Mouse (Mus musculus) testis, adult 2 months (tissue): ENCODE results near the gene Pomgnt2. TPM values are rescaled to one million over a fixed set of nuclear protein-coding genes. Genes with fewer than 3 reads are reported as not detected.

Experiments
- H3K27ac ChIP-seq: fragments of 200-500 bp; 2 replicates; pipeline ENCODE4 v1.5.1; 2012; ENCODE audit warnings: low read depth, low read length; ENCODE audit not compliant: control insufficient read depth, insufficient read depth
- H3K27me3 ChIP-seq: fragments of 200-500 bp; 2 replicates; pipeline ENCODE4 v1.6.1; 2012; ENCODE audit warnings: mild to moderate bottlenecking, low read length, moderate library complexity; ENCODE audit not compliant: control insufficient read depth, insufficient read depth
- H3K36me3 ChIP-seq: fragments of 200-500 bp; 2 replicates; pipeline ENCODE4 v1.6.1; 2012; ENCODE audit warnings: mild to moderate bottlenecking, low read length; ENCODE audit not compliant: control insufficient read depth, insufficient read depth
- H3K4me1 ChIP-seq: fragments of 200-500 bp; 2 replicates; pipeline ENCODE4 v1.6.1; 2012; ENCODE audit warnings: low read length; ENCODE audit not compliant: control insufficient read depth, insufficient read depth
- H3K4me3 ChIP-seq: fragments of 200-500 bp; 2 replicates; pipeline ENCODE4 v1.5.1; 2012; ENCODE audit warnings: low read depth, mild to moderate bottlenecking, low read length, moderate library complexity, mixed read lengths; ENCODE audit not compliant: control insufficient read depth
- CTCF ChIP-seq: fragments of 200-500 bp; IDR thresholded peaks from 2 replicates; pipeline ENCODE4 v1.5.1; 2012; ENCODE audit warnings: low read depth, mild to moderate bottlenecking, inconsistent platforms, low read length, moderate library complexity; ENCODE audit not compliant: control insufficient read depth, insufficient read depth, insufficient replicate concordance
- POLR2A ChIP-seq: fragments of 200-500 bp; IDR thresholded peaks from 2 replicates; pipeline ENCODE4 v1.6.1; 2012; ENCODE audit warnings: low read depth, mild to moderate bottlenecking, inconsistent platforms, low read length, moderate library complexity; ENCODE audit not compliant: control insufficient read depth
- polyA plus RNA-seq: library from polyadenylated mRNA; depleted of rRNA; stranded (reverse); fragments of >200 nt; gene quantifications from 2 replicates; pipeline ENCODE4 v1.2.3, GENCODE M21; 2012

Gene Pomgnt2
- polyA plus RNA-seq, 1 experiment: 8.7 TPM

- Histone ChIP-seq H3K4me3 (peak overlapping the region; percentile 35), H3K4me1 (peaks cover 15% of the 10 kb centered on the region), H3K36me3 (no peaks in the 10 kb centered on the region), H3K27ac (no peak overlapping the region), H3K27me3 (no peaks in the 10 kb centered on the region)
- no peak for TF ChIP-seq POLR2A
- TF ChIP-seq CTCF: no peak
These were observed 14.7 kb downstream of the Pomgnt2 start for GRCm38 (mm10) chr9:121982214-121982613.

GRCm38 (mm10) chr9:121981466-121982105 is 15.3 kb downstream of the Pomgnt2 start:
- no peak overlapping the region for H3K27ac ChIP-seq

DNA sequence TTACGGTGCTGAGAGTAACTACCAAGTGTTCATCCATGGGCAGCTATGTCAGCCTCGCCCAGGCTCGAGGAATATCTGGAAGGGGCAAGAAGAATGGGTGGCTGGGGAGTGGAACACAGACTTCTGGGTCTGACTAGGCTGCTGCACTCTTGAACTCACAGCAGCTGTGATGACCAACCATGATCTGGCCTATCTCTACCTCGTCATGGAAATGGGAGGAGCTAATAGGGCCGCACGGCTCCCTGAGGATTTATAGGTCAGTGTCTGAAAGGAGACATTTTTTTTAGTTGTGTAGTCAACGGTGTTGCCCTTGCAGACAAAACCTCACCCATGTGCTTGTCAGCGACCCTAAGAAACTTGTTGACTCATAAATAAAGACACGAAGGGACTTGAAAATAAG is 15.9 kb downstream of the Pomgnt2 start:
- no peaks in the 10 kb centered on the region for H3K27me3 ChIP-seq
- no peak for TF ChIP-seq CTCF
- no peak for TF ChIP-seq POLR2A
- no peaks in the 10 kb centered on the region for H3K36me3 ChIP-seq
- peaks cover 15% of the 10 kb centered on the region for H3K4me1 ChIP-seq
- H3K27ac ChIP-seq: no peak overlapping the region
- no peak overlapping the region for H3K4me3 ChIP-seq

More at GRCm38 (mm10) chr9:121981466-121982105, 15.3 kb downstream of the Pomgnt2 start:
- Histone ChIP-seq H3K27me3 (no peaks in the 10 kb centered on the region), H3K4me3 (no peak overlapping the region), H3K4me1 (peaks cover 15% of the 10 kb centered on the region), H3K36me3 (no peaks in the 10 kb centered on the region)
- TF ChIP-seq CTCF (no peak), POLR2A (no peak)

GRCm38 (mm10) chr9:121975321-121975720 is 21.6 kb downstream of the Pomgnt2 start:
- no peak for TF ChIP-seq POLR2A
- no peaks in the 10 kb centered on the region for H3K27me3 ChIP-seq
- no peak overlapping the region for H3K27ac ChIP-seq
- no peaks in the 10 kb centered on the region for H3K36me3 ChIP-seq
- no peak overlapping the region for H3K4me3 ChIP-seq
- no peaks in the 10 kb centered on the region for H3K4me1 ChIP-seq

DNA sequence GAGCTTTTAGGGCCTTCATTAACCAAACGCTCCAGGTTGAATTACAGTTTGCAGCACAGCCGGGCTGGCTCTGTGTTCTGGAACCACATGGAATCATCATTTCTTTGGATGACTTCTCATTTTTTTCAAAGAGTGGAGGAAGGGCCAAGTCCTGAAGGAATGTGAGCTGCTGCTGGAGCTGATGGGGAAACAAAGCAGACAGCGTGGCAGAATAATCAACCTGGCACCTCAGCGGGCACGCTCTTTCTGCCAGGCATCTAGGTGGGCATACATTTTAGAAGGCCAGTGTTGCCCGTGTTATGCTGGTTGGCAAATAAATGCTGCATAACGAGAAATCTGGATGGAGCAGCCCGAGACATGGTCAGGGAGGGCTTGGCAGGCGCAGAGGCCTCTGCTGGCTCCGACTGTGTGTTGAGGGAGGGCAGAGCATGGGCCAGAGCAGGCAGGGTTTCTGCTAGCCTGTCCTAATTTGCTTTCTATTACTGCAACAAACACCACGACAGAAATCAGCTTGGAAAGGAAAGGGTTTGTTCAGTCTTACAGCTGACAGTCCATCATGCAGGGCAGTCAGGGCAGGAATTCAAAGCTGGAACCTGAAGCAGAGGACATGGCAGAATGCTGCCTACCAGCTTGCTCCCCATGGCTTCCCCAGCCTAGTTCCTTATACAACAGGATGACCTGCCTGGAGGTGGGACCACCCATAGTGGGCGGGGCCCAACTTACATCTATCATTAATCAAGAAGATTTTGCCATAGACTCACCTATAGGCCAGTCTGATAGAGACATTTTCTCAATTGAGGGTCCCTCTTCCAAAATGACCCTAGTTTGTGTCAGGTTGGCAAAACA is 22.5 kb downstream of the Pomgnt2 start:
- H3K36me3 ChIP-seq: no peaks in the 10 kb centered on the region
- no peaks in the 10 kb centered on the region for H3K4me1 ChIP-seq
- no peak overlapping the region for H3K27ac ChIP-seq
- H3K4me3 ChIP-seq: no peak overlapping the region
- TF ChIP-seq POLR2A (no peak), CTCF (no peak)
- H3K27me3 ChIP-seq: no peaks in the 10 kb centered on the region

DNA sequence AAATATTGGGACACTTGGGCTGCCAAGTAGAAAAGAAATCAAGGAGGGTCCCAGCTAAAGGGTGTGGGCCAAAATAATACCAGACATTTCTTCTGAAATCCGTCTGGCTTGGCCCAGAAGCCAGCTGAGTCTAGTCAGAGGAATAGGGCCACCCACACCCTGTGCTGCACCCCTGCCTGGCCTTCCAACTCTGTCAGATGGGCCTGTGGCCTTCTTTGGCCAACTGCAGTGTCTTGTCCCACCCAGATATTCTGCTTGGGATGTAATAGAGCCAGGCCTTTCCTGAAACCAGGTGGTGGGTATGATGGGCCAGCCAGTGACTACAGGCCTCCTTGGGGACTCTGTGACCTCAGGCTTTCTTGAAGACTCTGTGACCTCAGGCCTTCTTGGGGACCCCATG is 23.7 kb downstream of the Pomgnt2 start:
- Histone ChIP-seq H3K27ac (no peak overlapping the region), H3K4me3 (no peak overlapping the region), H3K36me3 (no peaks in the 10 kb centered on the region), H3K27me3 (no peaks in the 10 kb centered on the region), H3K4me1 (no peaks in the 10 kb centered on the region)
- TF ChIP-seq POLR2A (no peak), CTCF (no peak)

GRCm38 (mm10) chr9:121969841-121970381 is 27.0 kb downstream of the Pomgnt2 start:
- no peak overlapping the region for H3K27ac ChIP-seq
- H3K4me3 ChIP-seq: no peak overlapping the region
- no peaks in the 10 kb centered on the region for H3K4me1 ChIP-seq
- TF ChIP-seq POLR2A (no peak), CTCF (no peak)
- no peaks in the 10 kb centered on the region for H3K36me3 ChIP-seq
- no peaks in the 10 kb centered on the region for H3K27me3 ChIP-seq
